Mouse (Mus musculus): ENCODE results near the gene Trappc2l.

DNA sequence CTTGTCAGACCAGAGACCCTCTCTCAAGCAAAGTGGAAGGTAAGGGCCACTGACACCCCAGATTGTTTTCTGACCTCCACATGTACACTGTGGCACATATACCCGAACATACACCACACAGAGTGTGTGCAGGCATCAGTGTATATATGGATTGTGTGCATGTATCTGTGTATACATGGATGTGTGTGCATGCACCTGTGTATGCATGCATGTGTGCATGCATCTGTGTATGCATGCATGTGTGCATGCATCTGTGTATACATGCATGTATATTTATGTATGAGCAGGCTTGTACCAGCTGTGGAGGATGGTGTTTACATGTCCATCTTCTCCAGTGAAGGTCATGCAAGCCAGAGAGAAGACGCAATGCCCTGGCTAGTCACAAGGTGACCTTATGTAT is 50.5 kb downstream of the Trappc2l start:
- no peak for TF ChIP-seq POLR2A (IDR thresholded peaks at IDR 0.05; ENCODE audit: borderline replicate concordance, extremely low read depth, insufficient read depth, insufficient read length, poor library complexity, severe bottlenecking)
- no peak for TF ChIP-seq CTCF (IDR thresholded peaks at IDR 0.05; ENCODE audit: borderline replicate concordance, extremely low read depth, insufficient read depth, insufficient read length)
